Mouse (Mus musculus) C2C12 (cell line): ENCODE data around the gene Spred3.
"Not testable (repeated sequence)": the region's sequence is repeated elsewhere in the genome, so short reads cannot be mapped to it uniquely, and the experiment has no call there.

ENCODE experiments used
- CEBPB ChIP-seq: IDR thresholded peaks from one replicate; pipeline ENCODE4 v1.6.1; 2011; ENCODE audit warnings: low read depth, mild to moderate bottlenecking, control low read depth, moderate library complexity
- CTCF ChIP-seq: IDR thresholded peaks from one replicate; pipeline ENCODE4 v1.5.1; 2011; ENCODE audit not compliant: control insufficient read depth, insufficient read depth, insufficient read length
- FOSL1 ChIP-seq: IDR thresholded peaks from one replicate; pipeline ENCODE4 v1.8.0; 2011; ENCODE audit warnings: mild to moderate bottlenecking, low read length; ENCODE audit not compliant: poor library complexity, insufficient read depth, severe bottlenecking
- MAX ChIP-seq: IDR thresholded peaks from one replicate; pipeline ENCODE4 v1.6.1; 2011; ENCODE audit warnings: mild to moderate bottlenecking, control low read depth
- MYOD1 ChIP-seq: IDR thresholded peaks from one replicate; pipeline ENCODE4 v1.6.1; 2011; ENCODE audit warnings: low read depth; ENCODE audit not compliant: control insufficient read depth, insufficient read length
- MYOG ChIP-seq: IDR thresholded peaks from one replicate; pipeline ENCODE4 v1.6.1; 2011; ENCODE audit not compliant: control insufficient read depth, insufficient read length; ENCODE audit errors: extremely low read depth
- USF1 ChIP-seq: IDR thresholded peaks from one replicate; pipeline ENCODE4 v1.6.1; 2011; ENCODE audit warnings: low read depth, mild to moderate bottlenecking, control low read depth, moderate library complexity

- TF ChIP-seq CTCF, MAX, USF1, CEBPB, FOSL1, MYOD1, MYOG: not testable (repeated sequence)
These were observed 11.1 kb upstream of the Spred3 start for GRCm38 (mm10) chr7:29181323-29181722.
